Mouse (Mus musculus): Measurements from ENCODE around the gene Cxadr.
"Not testable (repeated sequence)": the region's sequence is repeated elsewhere in the genome, so short reads cannot be mapped to it uniquely, and the experiment has no call there.

The Cxadr gene

GRCm38 (mm10) chr16:78361466-78361865, 60.2 kb downstream of the Cxadr start:
- in situ Hi-C loops (cut with MboI, MseI), result no loop called here

- in situ Hi-C loops (cut with MboI, MseI), result not testable (repeated sequence)
Measured at GRCm38 (mm10) chr16:78364554-78364953, 63.3 kb downstream of the Cxadr start.

DNA sequence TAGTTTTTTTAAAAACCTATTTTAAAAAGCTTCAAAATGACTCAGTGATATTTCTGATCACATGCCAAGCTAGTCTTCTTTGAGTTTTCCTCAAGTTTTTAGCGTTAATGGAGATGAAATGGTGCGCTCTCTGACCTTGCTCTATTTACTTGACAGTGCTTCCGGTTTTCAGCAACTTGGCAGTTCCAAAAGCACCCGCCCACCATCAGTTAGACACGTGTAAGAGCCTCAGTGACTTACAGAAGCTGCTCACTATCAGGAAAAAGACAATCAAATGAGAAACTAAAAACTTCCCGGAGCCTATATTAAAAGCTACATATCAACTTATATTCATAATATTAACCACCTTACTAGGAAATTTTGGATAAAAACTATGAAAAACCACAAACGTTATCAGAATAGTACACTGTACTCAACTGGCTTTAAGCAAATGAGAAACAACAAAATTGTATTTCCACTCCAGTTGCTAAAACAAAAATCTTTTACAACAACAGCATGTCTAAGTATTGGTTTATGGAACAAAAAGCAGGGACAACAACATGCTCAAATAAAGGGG, 70.3 kb downstream of the Cxadr start:
- in situ Hi-C loops (cut with MboI, MseI), result loop anchor here (10.0 kb wide), 1 partner anchor 173 kb away; no protein-coding TSS in a partner anchor

- in situ Hi-C loops (cut with MboI, MseI), result loop anchor here (10.0 kb wide), 1 partner anchor 172 kb away; no protein-coding TSS in a partner anchor
Measured at GRCm38 (mm10) chr16:78372786-78373185, 71.5 kb downstream of the Cxadr start.

GRCm38 (mm10) chr16:78373743-78374142, 72.5 kb downstream of the Cxadr start:
- in situ Hi-C loops (cut with MboI, MseI), result loop anchor here (10.0 kb wide), 1 partner anchor 171 kb away; no protein-coding TSS in a partner anchor

GRCm38 (mm10) chr16:78375222-78375621, 73.9 kb downstream of the Cxadr start:
- in situ Hi-C loops (cut with MboI, MseI), result loop anchor here (10.0 kb wide), 1 partner anchor 170 kb away; no protein-coding TSS in a partner anchor

DNA sequence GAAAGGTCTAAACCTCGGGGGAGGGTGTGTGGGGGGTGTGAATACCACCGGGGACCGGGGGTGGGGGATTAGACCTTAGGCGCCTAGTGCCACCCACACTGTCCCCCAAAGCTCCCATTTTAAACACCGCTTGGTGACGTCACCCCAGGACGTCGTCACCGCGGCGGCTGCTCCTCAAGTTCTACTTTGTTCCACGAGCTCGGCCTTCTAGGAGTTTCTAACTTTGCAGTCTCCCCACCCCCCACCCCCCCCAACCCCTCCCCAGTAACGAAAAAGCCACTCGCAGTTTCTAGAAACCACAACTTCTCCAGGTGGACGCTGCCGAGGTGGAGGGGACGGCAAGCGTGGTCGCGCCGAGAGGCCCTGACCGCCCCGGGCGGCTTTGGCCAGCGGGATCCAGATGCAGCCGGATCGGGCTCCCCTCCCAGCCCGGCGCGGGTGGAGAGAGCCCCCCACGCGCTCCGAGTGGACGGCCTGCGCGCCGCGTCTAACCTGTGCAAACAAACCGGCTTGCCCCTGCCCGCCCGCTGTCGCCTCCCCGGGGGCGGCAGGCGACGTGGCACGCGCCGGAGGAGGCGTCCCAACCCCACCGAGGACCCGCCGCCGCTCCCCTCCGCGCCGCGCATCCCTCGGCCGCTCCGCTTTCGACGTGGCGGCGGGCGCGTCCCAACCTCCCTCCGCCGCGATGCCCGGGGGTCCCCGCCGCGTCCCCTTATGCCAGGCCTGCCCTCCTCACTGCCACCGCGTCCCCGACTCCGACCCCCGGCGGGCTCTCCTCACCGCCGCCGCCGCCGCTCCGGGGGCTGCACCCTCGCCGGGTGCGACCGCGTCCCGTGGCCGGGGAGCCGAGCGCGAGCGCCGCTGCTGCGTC, 74.8 kb downstream of the Cxadr start:
- in situ Hi-C loops (cut with MboI, MseI), result loop anchor here (10.0 kb wide), 1 partner anchor 169 kb away; no protein-coding TSS in a partner anchor

DNA sequence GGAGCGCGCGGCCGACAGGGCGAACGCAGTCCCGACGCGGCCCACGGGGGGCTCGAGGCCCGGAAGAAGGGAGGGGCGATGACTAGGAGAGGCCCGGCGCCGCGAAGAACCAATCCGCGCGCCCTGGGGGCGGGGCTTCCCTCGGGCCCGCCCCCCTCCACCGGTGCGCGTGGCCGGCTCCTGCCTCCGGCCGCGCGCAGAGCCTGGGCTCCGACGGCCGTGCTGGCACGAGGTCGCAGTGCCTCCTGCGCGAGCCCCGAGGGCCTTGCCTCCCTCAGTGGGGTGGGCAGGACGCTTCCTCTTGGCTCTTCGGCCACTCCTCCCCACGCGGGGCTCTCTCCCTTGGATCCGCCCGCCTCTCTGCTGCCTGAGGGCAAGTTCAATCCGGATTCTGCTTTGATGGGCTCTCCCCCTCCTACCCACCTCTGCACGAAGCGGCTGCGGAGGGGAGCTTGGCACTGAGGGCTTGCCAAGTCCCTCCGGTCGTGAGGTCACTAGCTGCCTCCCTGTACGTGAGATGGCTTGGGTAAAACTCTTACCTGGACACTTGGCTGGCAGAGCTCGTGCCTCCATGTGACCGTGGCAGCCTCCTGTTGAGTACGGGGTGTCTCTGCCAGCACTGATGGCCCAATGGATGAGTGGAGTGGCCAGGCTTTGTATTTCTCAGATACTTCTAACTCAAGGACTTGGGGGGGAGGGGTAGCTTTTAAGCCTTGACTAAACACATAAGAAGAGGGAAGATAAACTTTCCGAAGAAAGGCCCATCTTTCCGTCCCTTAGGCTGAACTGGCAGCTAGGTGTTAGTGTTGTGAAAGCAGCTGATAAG, 75.7 kb downstream of the Cxadr start, which contains the start of gene Btg3:
Gene Btg3 (minus strand): TSS at position 448 of the 826 bp plus-strand sequence.
- in situ Hi-C loops (cut with MboI, MseI), result loop anchor here (10.0 kb wide), 1 partner anchor 168 kb away; no protein-coding TSS in a partner anchor

- in situ Hi-C loops (cut with MboI, MseI), result loop anchor here (10.0 kb wide), 1 partner anchor 166 kb away; no protein-coding TSS in a partner anchor
Measured at GRCm38 (mm10) chr16:78378493-78378892, 77.2 kb downstream of the Cxadr start.

DNA sequence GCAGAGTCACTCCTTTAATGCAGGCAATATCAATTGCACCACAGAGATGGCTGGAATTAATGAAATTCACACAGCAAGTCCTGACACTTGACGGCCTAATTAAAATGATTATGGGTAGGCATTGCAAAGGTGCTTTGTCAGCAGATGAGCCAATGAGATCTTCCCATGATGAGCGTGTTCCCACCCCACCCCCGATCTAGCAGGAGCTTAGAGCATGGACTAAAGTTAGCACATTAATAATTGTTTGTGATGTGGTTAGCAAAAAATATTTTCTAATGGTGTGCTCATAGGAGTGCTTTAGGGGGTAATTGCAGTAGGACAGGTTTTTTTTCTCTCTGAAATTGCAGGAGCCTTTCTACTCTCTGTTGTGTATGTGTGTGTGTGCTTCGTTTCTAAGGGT, 87.8 kb downstream of the Cxadr start:
- in situ Hi-C loops (cut with MboI, MseI), result no loop called here

- in situ Hi-C loops (cut with MboI, MseI), result no loop called here
Measured at GRCm38 (mm10) chr16:78389986-78390385, 88.7 kb downstream of the Cxadr start.

- in situ Hi-C loops (cut with MboI, MseI), result no loop called here
Measured at GRCm38 (mm10) chr16:78391354-78391753, 90.1 kb downstream of the Cxadr start.

DNA sequence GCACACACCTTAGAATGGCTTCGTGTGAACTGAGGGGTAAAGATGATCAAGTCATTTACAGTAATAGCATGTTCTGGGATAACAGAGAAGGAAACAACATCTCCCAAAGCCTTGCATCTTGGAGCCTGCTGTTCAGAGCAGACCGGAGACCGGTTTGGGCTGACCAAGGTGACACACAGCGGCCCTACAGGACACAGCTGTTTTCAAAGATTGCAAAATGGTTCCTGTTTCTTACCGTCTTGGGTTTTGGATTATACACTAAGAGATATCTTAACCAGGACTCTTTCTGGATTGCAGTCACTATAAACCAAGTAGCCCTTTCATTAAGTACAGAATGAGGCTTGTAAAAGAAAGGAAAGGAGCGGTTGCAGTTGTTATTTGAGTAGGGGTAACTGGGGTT, 97.4 kb downstream of the Cxadr start:
- in situ Hi-C loops (cut with MboI, MseI), result no loop called here

GRCm38 (mm10) chr16:78399423-78399822, 98.1 kb downstream of the Cxadr start:
- in situ Hi-C loops (cut with MboI, MseI), result no loop called here

DNA sequence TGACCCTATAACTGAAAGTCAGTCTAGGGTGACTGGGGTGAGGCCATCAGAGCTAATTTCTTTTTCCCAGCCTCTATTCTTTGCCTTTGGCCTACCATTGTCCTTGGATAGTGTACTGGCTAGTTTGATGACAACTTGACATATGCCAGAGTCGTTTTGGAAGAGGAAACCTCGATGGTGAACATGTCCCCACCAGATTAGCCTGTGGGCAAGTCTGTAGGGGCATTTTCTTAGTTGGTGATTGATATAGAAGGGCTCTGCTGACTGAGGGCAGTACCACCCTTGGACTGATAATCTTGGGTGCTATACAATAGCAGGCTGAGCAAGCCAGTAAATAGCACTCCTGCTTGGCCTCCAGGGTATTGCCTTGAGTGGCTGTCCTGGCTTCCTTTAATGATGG, 101.0 kb downstream of the Cxadr start:
- in situ Hi-C loops (cut with MboI, MseI), result no loop called here

GRCm38 (mm10) chr16:78406657-78407056, 105.4 kb downstream of the Cxadr start:
- in situ Hi-C loops (cut with MboI, MseI), result no loop called here

GRCm38 (mm10) chr16:78407855-78408254, 106.6 kb downstream of the Cxadr start:
- in situ Hi-C loops (cut with MboI, MseI), result no loop called here

All from T-helper 1 cell (primary cell).